Comparison of ENCODE assay signal across 14 mouse cellular contexts in the genomic region with DNA sequence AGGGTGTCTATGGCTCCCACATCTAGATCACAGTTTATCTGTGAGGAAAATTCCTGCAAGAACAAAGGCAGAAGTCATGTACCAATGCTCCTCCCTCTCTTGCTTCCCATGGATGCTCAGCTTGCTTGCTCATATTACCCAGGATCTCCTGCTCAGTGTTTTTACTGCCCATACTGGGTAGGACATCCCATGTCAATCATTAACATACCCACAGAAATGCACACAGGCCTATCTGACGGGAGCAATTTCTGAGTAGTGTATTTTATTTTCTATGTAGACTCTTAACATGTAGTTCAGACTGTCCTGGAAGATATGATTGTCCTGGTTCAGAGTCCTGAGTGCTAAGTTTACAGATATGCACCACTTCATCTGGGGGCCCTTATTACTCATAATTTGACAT. TPM values are rescaled to one million over a fixed set of nuclear protein-coding genes. Genes with fewer than 3 reads are reported as not detected.
DNase-seq lines count a peak whose midpoint lies in the region; ATAC-seq and TF ChIP-seq lines count a peak whose summit lies in the region.
"Not testable (repeated sequence)": the region's sequence is repeated elsewhere in the genome, so short reads cannot be mapped to it uniquely, and the experiment has no call there.
"Had no signal": no experiment of that assay in that cellular context is flagged by ENCODE, and none has a peak within 500 bp of the region (broad histone marks: within the 10 kb centered on the region; RNA-seq: fewer than 3 reads in every experiment).

No protein-coding gene starts in this region.

- DNase-seq in kidney, postnatal 0 days (ENCODE audit: low spot score); liver, postnatal 0 days: not testable (repeated sequence)

- H3K27me3 ChIP-seq in intestine, embryonic 15.5 days (replicated peaks); intestine, embryonic 16.5 days (replicated peaks; ENCODE audit: control insufficient read depth, insufficient read depth, low read length); intestine, postnatal 0 days (replicated peaks; ENCODE audit: control insufficient read depth, insufficient read depth, low read length); kidney, postnatal 0 days (ENCODE audit: insufficient read depth, low read length); liver, embryonic 15.5 days; liver, embryonic 16.5 days (ENCODE audit: control insufficient read depth, insufficient read depth, low read depth, low read length); liver, postnatal 0 days (ENCODE audit: insufficient read depth, low read length): not testable (repeated sequence)

- no CpG with 5 or more reads among the region's 1 CpGs for WGBS in intestine, embryonic 15.5 days
- no CpG with 5 or more reads among the region's 1 CpGs for WGBS in intestine, embryonic 16.5 days
- WGBS in intestine, postnatal 0 days = no CpG with 5 or more reads among the region's 1 CpGs
- WGBS in kidney, postnatal 0 days = no CpG with 5 or more reads among the region's 1 CpGs
- WGBS in liver, embryonic 15.5 days (ENCODE audit: insufficient replicate concordance) = no CpG with 5 or more reads among the region's 1 CpGs
- WGBS in liver, embryonic 16.5 days (ENCODE audit: insufficient replicate concordance) = no CpG with 5 or more reads among the region's 1 CpGs
- WGBS in liver, postnatal 0 days (ENCODE audit: insufficient replicate concordance) = no CpG with 5 or more reads among the region's 1 CpGs

- H3K9me3 ChIP-seq in intestine, embryonic 15.5 days; intestine, embryonic 16.5 days (ENCODE audit: control insufficient read depth, low read length); intestine, postnatal 0 days (ENCODE audit: control insufficient read depth); kidney, postnatal 0 days (replicated peaks; ENCODE audit: low read length); liver, embryonic 15.5 days (replicated peaks); liver, embryonic 16.5 days (replicated peaks; ENCODE audit: control insufficient read depth, low read length); liver, postnatal 0 days (ENCODE audit: low read length): not testable (repeated sequence)

- not testable (repeated sequence) for H3K4me2 ChIP-seq in intestine, embryonic 15.5 days (replicated peaks); intestine, embryonic 16.5 days (ENCODE audit: low read depth, low read length); intestine, postnatal 0 days (replicated peaks; ENCODE audit: low read depth); kidney, postnatal 0 days (ENCODE audit: low read length); liver, embryonic 15.5 days; liver, embryonic 16.5 days (ENCODE audit: low read depth, low read length); liver, postnatal 0 days (ENCODE audit: low read depth, low read length)

- not testable (repeated sequence) for H3K9ac ChIP-seq in intestine, embryonic 15.5 days; intestine, embryonic 16.5 days (ENCODE audit: low read depth, low read length); intestine, postnatal 0 days (ENCODE audit: low read depth, low read length); kidney, postnatal 0 days (ENCODE audit: low read depth, low read length); liver, embryonic 15.5 days; liver, embryonic 16.5 days (ENCODE audit: low read depth, low read length); liver, postnatal 0 days (replicated peaks)

- H3K4me3 ChIP-seq in intestine, embryonic 15.5 days (replicated peaks); intestine, embryonic 16.5 days (ENCODE audit: low read length); intestine, postnatal 0 days (ENCODE audit: low read depth, low read length); kidney, postnatal 0 days (replicated peaks; ENCODE audit: low read depth, low read length); liver, embryonic 15.5 days (replicated peaks); liver, embryonic 16.5 days (ENCODE audit: low read depth, low read length); liver, postnatal 0 days (ENCODE audit: low read depth, low read length): not testable (repeated sequence)

- H3K4me1 ChIP-seq in intestine, embryonic 15.5 days (replicated peaks); intestine, embryonic 16.5 days (ENCODE audit: control insufficient read depth, insufficient read depth, low read length); intestine, postnatal 0 days (replicated peaks; ENCODE audit: control insufficient read depth, insufficient read depth, low read length); kidney, postnatal 0 days (replicated peaks; ENCODE audit: insufficient read depth, low read length); liver, embryonic 15.5 days (replicated peaks); liver, embryonic 16.5 days (ENCODE audit: control insufficient read depth, low read depth, low read length); liver, postnatal 0 days (ENCODE audit: insufficient read depth): not testable (repeated sequence)

- H3K27ac ChIP-seq in intestine, embryonic 15.5 days; intestine, embryonic 16.5 days (ENCODE audit: low read length); intestine, postnatal 0 days (ENCODE audit: low read depth, low read length); kidney, postnatal 0 days; liver, embryonic 15.5 days (replicated peaks); liver, embryonic 16.5 days (ENCODE audit: low read length); liver, postnatal 0 days (ENCODE audit: low read depth): not testable (repeated sequence)

- not testable (repeated sequence) for H3K36me3 ChIP-seq in intestine, embryonic 15.5 days; intestine, embryonic 16.5 days (ENCODE audit: control insufficient read depth, insufficient read depth, low read length); intestine, postnatal 0 days (ENCODE audit: control insufficient read depth, insufficient read depth); kidney, postnatal 0 days (ENCODE audit: insufficient read depth, low read length); liver, embryonic 15.5 days (replicated peaks); liver, embryonic 16.5 days (ENCODE audit: control insufficient read depth, insufficient read depth); liver, postnatal 0 days (replicated peaks; ENCODE audit: insufficient read depth, low read length)

- not testable (repeated sequence) for TF ChIP-seq EP300 in liver, postnatal 0 days (IDR thresholded peaks at IDR 0.05; ENCODE audit: low read depth)

- TF ChIP-seq CTCF in intestine, postnatal 0 days (IDR thresholded peaks at IDR 0.05; ENCODE audit: low read depth); kidney, postnatal 0 days (IDR thresholded peaks at IDR 0.05; ENCODE audit: low read depth); liver, postnatal 0 days (IDR thresholded peaks at IDR 0.05; ENCODE audit: low read depth): not testable (repeated sequence)

- peak; percentile 62; the same call in 1 of the 2 replicates for ATAC-seq in intestine, embryonic 15.5 days
- ATAC-seq in intestine, embryonic 16.5 days = 0 out of 2 replicates have a peak, but pooled peaks have one; percentile 44
- ATAC-seq in intestine, postnatal 0 days = peak; percentile 49; the same call in 1 of the 2 replicates
- 0 out of 2 replicates have a peak, but pooled peaks have one; percentile 29 for ATAC-seq in kidney, postnatal 0 days (replicated peaks; ENCODE audit: low FRiP score, low read depth)
- peak; percentile 63 for ATAC-seq in liver, embryonic 15.5 days (ENCODE audit: insufficient read depth)
- peak; percentile 63 for ATAC-seq in liver, embryonic 16.5 days (ENCODE audit: low read depth)
- peak; percentile 80 for ATAC-seq in liver, postnatal 0 days

RNA-seq across cellular contexts. Expression of a gene that starts 6.4 kb away (rescaled TPM):
- not detected in 2 replicates for polyA plus RNA-seq in intestine, embryonic 15.5 days (2015; fragmentation: Nextera tagmentation; extraction: Ambion mirVana)
- polyA plus RNA-seq in intestine, embryonic 16.5 days (2015; fragmentation: Nextera tagmentation; extraction: Ambion mirVana) = not detected in 2 replicates
- not detected in 2 replicates for polyA plus RNA-seq in intestine, postnatal 0 days (2015; fragmentation: Nextera tagmentation; extraction: Ambion mirVana)
- polyA plus RNA-seq in kidney, postnatal 0 days (2015; fragmentation: Nextera tagmentation; extraction: Ambion mirVana) = 199 and 226 TPM in 2 replicates
- polyA plus RNA-seq in liver, embryonic 15.5 days (2015; fragmentation: Nextera tagmentation; extraction: Ambion mirVana) = 0.13 and 0.15 TPM in 2 replicates
- polyA plus RNA-seq in liver, embryonic 16.5 days (2015; fragmentation: Nextera tagmentation; extraction: Ambion mirVana) = 0.12 TPM in 1 of 2 replicates, not detected in the other
- 0.40 and 0.78 TPM in 2 replicates for polyA plus RNA-seq in liver, postnatal 0 days (2015; fragmentation: Nextera tagmentation; extraction: Ambion mirVana)
- polyA plus RNA-seq: activated CD4-positive, CD25-positive, alpha-beta regulatory T cell, adult 4 months; adrenal gland, adult 2 months; brain, embryonic 14.5 days; C2C12; CD4-positive, CD25-positive, alpha-beta regulatory T cell, adult 4 months; G1E had no signal

RNA-seq across cellular contexts. Expression of a gene that starts 47.9 kb away (rescaled TPM):
- not detected in 2 replicates for polyA plus RNA-seq in intestine, embryonic 15.5 days (2015; fragmentation: Nextera tagmentation; extraction: Ambion mirVana)
- not detected in 2 replicates for polyA plus RNA-seq in intestine, embryonic 16.5 days (2015; fragmentation: Nextera tagmentation; extraction: Ambion mirVana)
- not detected in 2 replicates for polyA plus RNA-seq in intestine, postnatal 0 days (2015; fragmentation: Nextera tagmentation; extraction: Ambion mirVana)
- 0.37 and 0.38 TPM in 2 replicates for polyA plus RNA-seq in kidney, postnatal 0 days (2015; fragmentation: Nextera tagmentation; extraction: Ambion mirVana)
- 0.07 TPM in 1 of 2 replicates, not detected in the other for polyA plus RNA-seq in liver, embryonic 15.5 days (2015; fragmentation: Nextera tagmentation; extraction: Ambion mirVana)
- polyA plus RNA-seq in liver, embryonic 16.5 days (2015; fragmentation: Nextera tagmentation; extraction: Ambion mirVana) = 0.09 TPM in 1 of 2 replicates, not detected in the other
- 0.36 and 0.49 TPM in 2 replicates for polyA plus RNA-seq in liver, postnatal 0 days (2015; fragmentation: Nextera tagmentation; extraction: Ambion mirVana)
- polyA plus RNA-seq: activated CD4-positive, CD25-positive, alpha-beta regulatory T cell, adult 4 months; adrenal gland, adult 2 months; brain, embryonic 14.5 days; C2C12; CD4-positive, CD25-positive, alpha-beta regulatory T cell, adult 4 months; G1E; Patski had no signal

Comparison
In these comparisons a context has a peak if more than half of its experiments do, and no peak if none do; other contexts are left out.
1. ATAC-seq: peak in every context shown above with its lines; median percentile 80 in liver, postnatal 0 days; 63 in liver, embryonic 15.5 days; 63 in liver, embryonic 16.5 days; 62 in intestine, embryonic 15.5 days; 49 in intestine, postnatal 0 days; 44 in intestine, embryonic 16.5 days; 29 in kidney, postnatal 0 days.
2. RNA of a gene that starts 6.4 kb away (polyA plus RNA-seq): 199 to 226 TPM in kidney, postnatal 0 days; 0.40 to 0.78 TPM in liver, postnatal 0 days, 0.13 to 0.15 TPM in liver, embryonic 15.5 days, not detected in intestine, postnatal 0 days, not detected in intestine, embryonic 15.5 days, 0.12 TPM in liver, embryonic 16.5 days and not detected in intestine, embryonic 16.5 days; every median in the first group is over 100 times any median in the second.